Mouse (Mus musculus): ENCODE measurements around the gene Ptprn2. TPM values are rescaled to one million over a fixed set of nuclear protein-coding genes. Genes with fewer than 3 reads are reported as not detected.

Ptprn2 gene
- polyA plus RNA-seq, 1 experiment from 2014 or later = 0.18 TPM

- 53% methylated on average over 9 of the region's 9 CpGs for WGBS
- Histone ChIP-seq H3K27me3 (no peaks in the 10 kb centered on the region), H3K36me3 (no peaks in the 10 kb centered on the region), H3K9me3 (replicated peaks) (no peaks in the 10 kb centered on the region), H3K4me1 (no peaks in the 10 kb centered on the region), H3K27ac (no peak overlapping the region), H3K4me2 (no peak overlapping the region), H3K9ac (no peak overlapping the region), H3K4me3 (replicated peaks) (no peak overlapping the region)
- ATAC-seq (replicated peaks; ENCODE audit: low FRiP score) = peak; percentile 55; the same call in 1 of the 2 replicates
Measured at GRCm38 (mm10) chr12:116625391-116626281, 140.1 kb downstream of the Ptprn2 start.

- Histone ChIP-seq H3K36me3 (no peaks in the 10 kb centered on the region), H3K9ac (no peak overlapping the region), H3K27ac (no peak overlapping the region), H3K27me3 (no peaks in the 10 kb centered on the region), H3K9me3 (replicated peaks) (no peaks in the 10 kb centered on the region), H3K4me1 (no peaks in the 10 kb centered on the region), H3K4me3 (replicated peaks) (no peak overlapping the region), H3K4me2 (no peak overlapping the region)
- 83% methylated on average over 3 of the region's 3 CpGs for WGBS
- no peak for ATAC-seq (replicated peaks; ENCODE audit: low FRiP score)
Measured at GRCm38 (mm10) chr12:116628992-116629391, 143.5 kb downstream of the Ptprn2 start.

DNA sequence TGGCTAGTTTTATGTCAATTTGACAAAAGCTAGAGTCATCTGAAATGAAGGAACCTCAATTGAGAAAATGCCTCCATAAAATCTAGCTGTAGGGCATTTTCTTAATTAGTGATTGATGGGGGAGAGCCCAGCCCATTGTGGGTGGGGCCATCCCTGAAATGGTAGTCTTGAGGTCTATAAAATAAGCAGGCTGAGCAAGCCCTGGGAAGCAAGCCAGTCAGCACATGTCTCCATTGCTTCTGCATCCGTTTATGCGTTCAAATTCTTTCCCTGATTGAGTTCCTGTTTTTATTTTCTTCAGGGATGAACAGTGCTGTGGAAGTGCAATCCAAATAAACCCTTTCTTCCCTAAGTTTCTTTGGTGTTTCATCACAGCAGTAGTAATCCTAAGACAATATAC, 152.0 kb downstream of the Ptprn2 start:
- Histone ChIP-seq H3K9me3 (replicated peaks) (no peaks in the 10 kb centered on the region), H3K9ac (no peak overlapping the region), H3K27me3 (peaks cover 13% of the 10 kb centered on the region; the same call in 1 of the 2 replicates), H3K4me1 (0 out of 2 replicates have a peak, but pooled peaks cover 7% of the 10 kb centered on the region), H3K4me3 (replicated peaks) (no peak overlapping the region), H3K4me2 (no peak overlapping the region), H3K27ac (no peak overlapping the region), H3K36me3 (no peaks in the 10 kb centered on the region)
- 46% methylated on average over 2 of the region's 2 CpGs for WGBS
- no peak for ATAC-seq (replicated peaks; ENCODE audit: low FRiP score)

DNA sequence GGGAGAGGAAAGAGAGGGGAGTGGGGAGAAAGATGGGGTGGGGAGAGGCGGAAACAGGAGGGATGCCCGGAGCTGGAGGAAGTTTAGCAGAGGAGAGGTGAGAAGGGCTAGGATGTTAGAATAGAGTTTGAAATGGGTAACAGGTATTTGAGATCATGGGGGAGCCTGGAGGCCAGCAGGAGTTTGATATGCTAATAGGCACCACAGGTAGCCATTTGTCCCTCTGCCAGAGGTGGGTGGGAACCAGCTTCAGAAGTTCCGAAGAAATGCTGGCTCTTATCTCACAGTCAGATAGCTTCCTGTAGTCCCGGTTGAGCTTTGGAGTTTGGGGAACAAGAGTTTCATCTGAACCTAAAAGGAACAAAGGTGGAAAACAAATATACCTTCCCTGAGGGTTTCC, 155.4 kb downstream of the Ptprn2 start:
- Histone ChIP-seq H3K4me1 (0 out of 2 replicates have a peak, but pooled peaks cover 7% of the 10 kb centered on the region), H3K4me3 (replicated peaks) (no peak overlapping the region), H3K9me3 (replicated peaks) (no peaks in the 10 kb centered on the region), H3K27me3 (peaks cover 13% of the 10 kb centered on the region; the same call in 1 of the 2 replicates), H3K9ac (no peak overlapping the region), H3K27ac (no peak overlapping the region), H3K36me3 (no peaks in the 10 kb centered on the region), H3K4me2 (no peak overlapping the region)
- ATAC-seq (replicated peaks; ENCODE audit: low FRiP score) = no peak
- WGBS = 17% methylated on average over 4 of the region's 4 CpGs

DNA sequence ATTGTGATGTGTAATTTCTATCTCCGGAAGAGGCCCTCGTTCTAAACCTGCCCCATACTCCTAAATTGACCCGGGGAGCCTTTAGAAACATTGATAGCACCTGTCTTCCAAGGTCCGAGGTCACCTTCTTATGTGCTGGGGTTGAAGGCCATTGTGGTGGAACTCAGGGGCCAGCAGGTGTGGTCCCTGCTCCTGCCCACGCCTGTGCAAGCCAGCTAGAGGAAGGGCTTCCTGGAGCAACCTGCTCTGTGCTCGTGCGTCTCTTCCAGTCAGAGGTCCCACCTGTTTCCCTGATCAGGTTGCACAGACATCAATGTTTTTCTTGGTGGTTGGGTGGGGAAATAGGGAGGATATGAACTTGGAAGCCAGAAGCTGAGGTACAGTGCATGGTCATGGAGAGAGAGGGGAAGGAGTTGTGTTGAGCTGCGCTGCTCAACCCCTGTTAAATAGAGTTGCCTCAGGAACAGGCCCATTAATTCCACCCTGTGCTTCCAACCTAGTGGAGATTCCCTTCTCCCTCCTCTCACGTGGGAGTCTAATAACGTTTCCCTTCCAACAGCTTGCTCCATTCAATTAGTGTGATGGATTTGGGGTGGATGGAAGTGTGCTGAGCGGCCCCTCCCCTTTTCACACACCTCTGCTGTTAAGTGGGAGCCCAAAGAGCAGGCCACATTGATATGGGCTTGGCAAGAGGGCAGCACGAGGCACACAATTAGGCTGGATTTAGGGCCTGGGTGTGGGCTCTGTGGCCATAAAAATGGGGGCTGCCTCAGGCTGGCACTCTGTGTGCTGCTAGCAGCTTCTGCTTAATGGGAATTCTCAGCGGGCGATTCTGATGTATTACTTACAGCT, 156.0 kb downstream of the Ptprn2 start:
- Histone ChIP-seq H3K27me3 (peaks cover 13% of the 10 kb centered on the region; the same call in 1 of the 2 replicates), H3K4me3 (replicated peaks) (no peak overlapping the region), H3K4me1 (0 out of 2 replicates have a peak, but pooled peaks cover 7% of the 10 kb centered on the region), H3K4me2 (no peak overlapping the region), H3K36me3 (no peaks in the 10 kb centered on the region), H3K27ac (no peak overlapping the region), H3K9me3 (replicated peaks) (no peaks in the 10 kb centered on the region), H3K9ac (no peak overlapping the region)
- ATAC-seq (replicated peaks; ENCODE audit: low FRiP score) = peak; percentile 84
- 14% methylated on average over 14 of the region's 14 CpGs for WGBS

GRCm38 (mm10) chr12:116642191-116642549, 156.7 kb downstream of the Ptprn2 start:
- H3K9me3 ChIP-seq (replicated peaks) = no peaks in the 10 kb centered on the region
- ATAC-seq (replicated peaks; ENCODE audit: low FRiP score) = no peak
- H3K9ac ChIP-seq = no peak overlapping the region
- H3K4me2 ChIP-seq = no peak overlapping the region
- peaks cover 13% of the 10 kb centered on the region; the same call in 1 of the 2 replicates for H3K27me3 ChIP-seq
- 0 out of 2 replicates have a peak, but pooled peaks cover 7% of the 10 kb centered on the region for H3K4me1 ChIP-seq
- H3K4me3 ChIP-seq (replicated peaks) = no peak overlapping the region
- 49% methylated on average over 4 of the region's 4 CpGs for WGBS
- H3K27ac ChIP-seq = no peak overlapping the region
- H3K36me3 ChIP-seq = no peaks in the 10 kb centered on the region

DNA sequence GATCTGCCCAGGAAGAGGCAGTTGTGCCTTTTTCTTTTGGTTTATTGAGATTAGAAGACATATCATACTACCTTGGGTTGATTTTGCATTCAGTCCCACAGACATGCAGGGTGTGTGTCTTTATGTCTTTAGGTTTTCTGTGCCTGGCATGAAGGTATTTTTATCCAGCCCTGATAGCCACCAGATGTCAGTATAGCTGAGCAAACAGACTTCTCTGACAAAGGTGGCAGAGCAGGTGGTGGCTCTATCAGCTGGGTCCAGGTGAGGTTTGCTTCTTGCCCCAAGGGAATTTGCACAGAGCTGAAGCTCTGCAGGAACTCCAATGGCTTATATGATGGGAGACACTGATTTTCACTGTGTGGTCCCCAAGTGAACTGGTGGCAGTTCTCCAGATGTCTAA, 161.3 kb downstream of the Ptprn2 start:
- H3K27ac ChIP-seq = no peak overlapping the region
- no peaks in the 10 kb centered on the region for H3K27me3 ChIP-seq
- H3K36me3 ChIP-seq = no peaks in the 10 kb centered on the region
- no peak for ATAC-seq (replicated peaks; ENCODE audit: low FRiP score)
- no peak overlapping the region for H3K9ac ChIP-seq
- no peak overlapping the region for H3K4me2 ChIP-seq
- H3K4me1 ChIP-seq = 0 out of 2 replicates have a peak, but pooled peaks cover 4% of the 10 kb centered on the region
- H3K4me3 ChIP-seq (replicated peaks) = no peak overlapping the region
- no peaks in the 10 kb centered on the region for H3K9me3 ChIP-seq (replicated peaks)

- H3K9me3 ChIP-seq (replicated peaks) = no peaks in the 10 kb centered on the region
- no peak overlapping the region for H3K9ac ChIP-seq
- no peak overlapping the region for H3K4me2 ChIP-seq
- no peak; the same call in 1 of the 2 replicates for ATAC-seq (replicated peaks; ENCODE audit: low FRiP score)
- no peak overlapping the region for H3K4me3 ChIP-seq (replicated peaks)
- WGBS = 63% methylated on average over 4 of the region's 4 CpGs
- no peaks in the 10 kb centered on the region for H3K36me3 ChIP-seq
- no peak overlapping the region for H3K27ac ChIP-seq
- no peaks in the 10 kb centered on the region for H3K27me3 ChIP-seq
- no peaks in the 10 kb centered on the region for H3K4me1 ChIP-seq
Measured at GRCm38 (mm10) chr12:116648584-116649206, 163.2 kb downstream of the Ptprn2 start.

- Histone ChIP-seq H3K27ac (no peak overlapping the region), H3K27me3 (no peaks in the 10 kb centered on the region), H3K4me3 (replicated peaks) (no peak overlapping the region), H3K4me1 (no peaks in the 10 kb centered on the region), H3K4me2 (no peak overlapping the region), H3K9ac (no peak overlapping the region), H3K9me3 (replicated peaks) (no peaks in the 10 kb centered on the region), H3K36me3 (no peaks in the 10 kb centered on the region)
- ATAC-seq (replicated peaks; ENCODE audit: low FRiP score) = no peak
- WGBS = 59% methylated on average over 1 of the region's 1 CpGs
Measured at GRCm38 (mm10) chr12:116653684-116654083, 168.2 kb downstream of the Ptprn2 start.

GRCm38 (mm10) chr12:116660076-116660475, 174.6 kb downstream of the Ptprn2 start:
- Histone ChIP-seq H3K4me2 (no peak overlapping the region), H3K4me1 (no peaks in the 10 kb centered on the region), H3K4me3 (replicated peaks) (no peak overlapping the region), H3K9ac (no peak overlapping the region), H3K27ac (no peak overlapping the region), H3K9me3 (replicated peaks) (no peaks in the 10 kb centered on the region), H3K36me3 (no peaks in the 10 kb centered on the region), H3K27me3 (no peaks in the 10 kb centered on the region)
- ATAC-seq (replicated peaks; ENCODE audit: low FRiP score) = no peak
- 13% methylated on average over 7 of the region's 7 CpGs for WGBS

- H3K27me3 ChIP-seq = no peaks in the 10 kb centered on the region
- H3K27ac ChIP-seq = no peak overlapping the region
- H3K4me3 ChIP-seq (replicated peaks) = no peak overlapping the region
- H3K4me2 ChIP-seq = no peak overlapping the region
- H3K4me1 ChIP-seq = no peaks in the 10 kb centered on the region
- no peaks in the 10 kb centered on the region for H3K9me3 ChIP-seq (replicated peaks)
- ATAC-seq (replicated peaks; ENCODE audit: low FRiP score) = no peak
- H3K9ac ChIP-seq = no peak overlapping the region
- H3K36me3 ChIP-seq = no peaks in the 10 kb centered on the region
- 78% methylated on average over 4 of the region's 4 CpGs for WGBS
Measured at GRCm38 (mm10) chr12:116661018-116661417, 175.5 kb downstream of the Ptprn2 start.

GRCm38 (mm10) chr12:116677701-116678100, 192.2 kb downstream of the Ptprn2 start:
- Histone ChIP-seq H3K4me1 (no peaks in the 10 kb centered on the region), H3K4me3 (replicated peaks) (no peak overlapping the region), H3K36me3 (no peaks in the 10 kb centered on the region), H3K4me2 (no peak overlapping the region), H3K9ac (no peak overlapping the region), H3K27ac (no peak overlapping the region), H3K27me3 (no peaks in the 10 kb centered on the region), H3K9me3 (replicated peaks) (no peaks in the 10 kb centered on the region)
- ATAC-seq (replicated peaks; ENCODE audit: low FRiP score) = no peak
- 78% methylated on average over 3 of the region's 3 CpGs for WGBS
